Mouse (Mus musculus): ENCODE measurements around the gene Nt5c3. TPM values are rescaled to one million over a fixed set of nuclear protein-coding genes. Genes with fewer than 3 reads are reported as not detected.
"Not testable (repeated sequence)": the region's sequence is repeated elsewhere in the genome, so short reads cannot be mapped to it uniquely, and the experiment has no call there.

The Nt5c3 gene
- polyA plus RNA-seq, 1 experiment from 2014 or later: 57.7 TPM

DNA sequence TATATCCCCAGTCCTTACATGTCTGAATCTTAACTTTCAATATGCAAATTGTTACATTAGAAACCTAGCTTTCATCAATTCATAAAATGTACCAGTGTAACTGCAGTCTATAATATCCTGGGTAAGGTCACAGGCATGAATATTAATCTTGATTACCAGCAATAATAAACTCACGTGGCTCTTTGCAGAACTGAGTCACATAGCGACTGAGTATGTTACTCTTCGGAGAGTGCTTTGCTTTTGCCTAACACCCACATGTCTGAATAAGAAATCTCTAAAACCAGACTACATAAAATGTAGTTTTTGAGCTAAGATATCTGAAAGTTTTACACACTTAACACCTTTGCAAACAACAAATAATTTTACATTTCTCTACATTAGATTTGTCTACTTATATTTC lies 22.4 kb downstream of the Nt5c3 start:
- Histone ChIP-seq H3K36me3 (replicated peaks) (no peaks in the 10 kb centered on the region), H3K4me1 (peaks cover 11% of the 10 kb centered on the region), H3K9me3 (no peaks in the 10 kb centered on the region), H3K27me3 (ENCODE audit: poor library complexity, severe bottlenecking) (no peaks in the 10 kb centered on the region), H3K27ac (no peak overlapping the region), H3K4me3 (no peak overlapping the region)
- 74% methylated on average over 3 of the region's 3 CpGs for WGBS
- no peak for DNase-seq (ENCODE audit: extremely low spot score, low spot score)

DNA sequence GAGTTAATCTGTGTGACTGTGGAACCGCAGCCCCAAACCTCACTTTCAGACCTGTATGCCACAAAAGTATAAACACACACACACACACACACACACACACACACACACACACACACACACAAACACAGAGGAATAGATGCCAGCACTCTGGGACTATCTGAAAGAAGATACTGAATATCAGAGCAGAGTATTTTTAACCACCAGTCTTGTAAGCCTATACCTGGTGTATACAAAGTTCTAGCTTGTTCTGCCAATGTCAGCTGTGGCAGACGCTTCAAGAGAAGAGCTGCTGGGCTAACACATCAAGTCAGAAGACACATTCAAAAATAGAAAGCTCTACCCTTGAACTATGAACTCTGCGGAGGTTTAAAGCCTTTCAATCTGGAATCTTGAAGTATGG lies 24.1 kb downstream of the Nt5c3 start:
- no peaks in the 10 kb centered on the region for H3K36me3 ChIP-seq (replicated peaks)
- no peaks in the 10 kb centered on the region for H3K9me3 ChIP-seq
- WGBS: 94% methylated on average over 3 of the region's 3 CpGs
- H3K4me1 ChIP-seq: peaks cover 11% of the 10 kb centered on the region
- H3K4me3 ChIP-seq: no peak overlapping the region
- DNase-seq (ENCODE audit: extremely low spot score, low spot score): no peak
- no peak overlapping the region for H3K27ac ChIP-seq
- no peaks in the 10 kb centered on the region for H3K27me3 ChIP-seq (ENCODE audit: poor library complexity, severe bottlenecking)

DNA sequence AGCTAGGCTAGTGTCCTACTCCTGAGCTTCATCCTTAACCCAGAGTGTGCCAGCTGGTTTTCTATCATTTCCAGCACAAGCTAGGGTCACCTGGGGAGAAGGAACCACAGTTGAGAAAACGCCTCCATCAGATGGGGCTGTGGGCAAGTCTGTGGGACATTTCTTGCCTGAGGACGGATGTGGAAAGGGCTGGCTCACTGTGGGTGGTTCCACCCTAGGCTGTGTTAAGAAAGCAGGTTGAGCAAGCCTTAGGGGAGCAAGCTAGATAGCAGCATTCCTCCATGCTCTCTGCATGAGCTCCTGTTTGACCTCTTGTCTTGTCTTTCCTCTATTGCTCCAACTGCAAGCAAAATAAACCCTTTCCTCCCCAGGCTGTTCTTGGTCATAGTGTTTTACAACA lies 33.0 kb downstream of the Nt5c3 start:
- H3K4me1 ChIP-seq: no peaks in the 10 kb centered on the region
- WGBS: 89% methylated on average over 2 of the region's 2 CpGs
- H3K4me3 ChIP-seq: no peak overlapping the region
- no peak overlapping the region for H3K27ac ChIP-seq
- no peak for DNase-seq (ENCODE audit: extremely low spot score, low spot score)
- peaks cover 53% of the 10 kb centered on the region for H3K36me3 ChIP-seq (replicated peaks)
- H3K27me3 ChIP-seq (ENCODE audit: poor library complexity, severe bottlenecking): no peaks in the 10 kb centered on the region
- H3K9me3 ChIP-seq: no peaks in the 10 kb centered on the region

DNA sequence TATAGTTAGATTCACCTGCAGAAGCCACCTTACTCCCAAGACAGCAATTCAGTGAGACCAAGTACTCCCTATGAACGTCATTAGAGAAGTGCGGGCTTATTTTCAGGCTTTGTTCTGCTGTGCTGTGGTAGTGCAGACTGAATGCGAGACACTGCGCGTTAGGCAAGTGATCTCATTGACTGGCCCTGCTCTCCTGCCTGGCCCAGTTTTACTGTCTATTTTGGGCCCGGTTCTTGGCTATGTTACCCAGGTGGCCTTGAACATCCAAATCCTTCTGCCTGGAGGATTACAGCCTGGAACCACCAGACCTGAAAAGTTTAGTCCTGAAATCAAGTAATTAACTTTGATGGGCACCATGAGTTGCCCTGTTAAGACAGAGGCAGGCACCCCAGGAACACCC lies 35.2 kb downstream of the Nt5c3 start:
- 89% methylated on average over 6 of the region's 6 CpGs for WGBS
- Histone ChIP-seq H3K27me3 (ENCODE audit: poor library complexity, severe bottlenecking) (no peaks in the 10 kb centered on the region), H3K9me3 (no peaks in the 10 kb centered on the region), H3K36me3 (replicated peaks) (peaks cover 67% of the 10 kb centered on the region), H3K4me3 (no peak overlapping the region), H3K4me1 (no peaks in the 10 kb centered on the region), H3K27ac (no peak overlapping the region)
- no peak for DNase-seq (ENCODE audit: extremely low spot score, low spot score)

DNA sequence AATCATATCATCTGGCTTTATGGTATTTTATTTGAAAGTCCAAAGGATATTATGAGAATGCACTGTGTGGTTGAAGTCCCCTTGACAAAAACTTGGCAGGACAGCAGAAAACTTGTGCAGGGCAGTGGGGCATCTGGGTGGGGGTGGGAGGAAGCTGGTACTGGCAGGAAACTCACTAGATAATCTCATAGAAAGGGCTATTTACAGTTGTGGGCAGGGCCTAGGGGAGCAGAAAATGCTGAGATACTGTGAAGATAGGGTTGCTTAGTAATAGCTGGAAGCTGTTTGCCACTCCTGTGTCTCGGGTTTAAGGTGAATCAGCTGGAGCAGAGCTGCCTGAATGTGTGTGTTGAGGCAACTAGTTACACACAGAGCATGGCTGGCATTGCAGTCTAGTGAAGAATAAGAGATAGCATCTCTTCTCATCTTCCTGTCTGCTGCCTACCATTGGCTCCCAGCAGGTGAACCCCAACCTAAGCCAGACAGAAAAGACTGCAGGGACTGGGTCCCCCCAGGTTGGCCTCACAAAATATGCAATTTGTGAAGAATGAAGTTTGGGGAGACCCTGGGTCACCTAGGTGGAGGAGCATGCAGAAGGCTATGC lies 44.3 kb downstream of the Nt5c3 start:
- Histone ChIP-seq H3K27me3 (ENCODE audit: poor library complexity, severe bottlenecking) (no peaks in the 10 kb centered on the region), H3K9me3 (no peaks in the 10 kb centered on the region), H3K36me3 (replicated peaks) (peaks cover 71% of the 10 kb centered on the region), H3K4me3 (no peak overlapping the region), H3K4me1 (no peaks in the 10 kb centered on the region), H3K27ac (no peak overlapping the region)
- DNase-seq (ENCODE audit: extremely low spot score, low spot score): no peak
- WGBS: 88% methylated on average over 1 of the region's 1 CpGs

DNA sequence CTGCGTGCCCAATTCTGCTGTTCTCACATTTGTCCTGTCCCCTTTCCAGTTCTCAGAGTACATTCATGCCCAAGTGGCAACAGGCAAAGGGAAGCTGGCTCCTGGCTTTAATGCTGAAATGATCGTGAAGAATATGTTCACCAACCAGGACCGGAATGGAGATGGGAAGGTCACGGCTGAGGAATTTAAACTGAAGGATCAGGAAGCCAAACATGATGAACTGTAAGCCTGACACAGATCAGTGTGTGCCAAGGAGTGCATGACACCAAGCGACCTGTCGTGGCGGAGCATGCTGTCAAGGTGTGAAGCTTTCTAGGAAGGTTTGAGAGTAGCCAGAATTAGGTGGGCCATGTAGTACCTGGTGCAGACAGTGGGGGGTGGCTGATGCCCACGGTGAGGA lies 45.7 kb downstream of the Nt5c3 start:
- no peak overlapping the region for H3K4me3 ChIP-seq
- WGBS: 94% methylated on average over 8 of the region's 8 CpGs
- H3K4me1 ChIP-seq: no peaks in the 10 kb centered on the region
- H3K27ac ChIP-seq: no peak overlapping the region
- H3K27me3 ChIP-seq (ENCODE audit: poor library complexity, severe bottlenecking): no peaks in the 10 kb centered on the region
- no peaks in the 10 kb centered on the region for H3K9me3 ChIP-seq
- DNase-seq (ENCODE audit: extremely low spot score, low spot score): no peak
- peaks cover 58% of the 10 kb centered on the region for H3K36me3 ChIP-seq (replicated peaks)

DNA sequence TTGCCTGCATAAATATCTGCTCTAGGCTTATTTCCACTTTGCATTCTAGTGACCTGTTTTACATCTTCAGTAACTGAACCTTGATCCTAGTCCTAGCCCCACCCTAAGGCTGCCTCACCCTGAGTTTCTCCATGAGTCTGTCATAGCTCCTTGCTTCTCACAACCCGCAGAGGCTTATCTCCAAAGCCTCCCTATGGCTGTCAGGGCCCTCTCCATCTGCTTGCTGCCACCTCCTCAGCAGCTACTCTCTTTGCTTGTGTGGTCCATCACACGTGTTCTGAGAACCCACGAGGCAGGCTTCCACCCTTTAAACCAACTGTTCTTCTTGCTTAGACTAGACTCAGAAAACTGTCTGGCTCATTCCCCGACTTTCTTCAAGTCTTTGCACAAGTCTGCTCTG lies 46.9 kb downstream of the Nt5c3 start:
- no peak for DNase-seq (ENCODE audit: extremely low spot score, low spot score)
- 90% methylated on average over 4 of the region's 4 CpGs for WGBS
- H3K27ac ChIP-seq: no peak overlapping the region
- H3K4me3 ChIP-seq: no peak overlapping the region
- H3K4me1 ChIP-seq: no peaks in the 10 kb centered on the region
- no peaks in the 10 kb centered on the region for H3K27me3 ChIP-seq (ENCODE audit: poor library complexity, severe bottlenecking)
- peaks cover 48% of the 10 kb centered on the region for H3K36me3 ChIP-seq (replicated peaks)
- H3K9me3 ChIP-seq: no peaks in the 10 kb centered on the region

DNA sequence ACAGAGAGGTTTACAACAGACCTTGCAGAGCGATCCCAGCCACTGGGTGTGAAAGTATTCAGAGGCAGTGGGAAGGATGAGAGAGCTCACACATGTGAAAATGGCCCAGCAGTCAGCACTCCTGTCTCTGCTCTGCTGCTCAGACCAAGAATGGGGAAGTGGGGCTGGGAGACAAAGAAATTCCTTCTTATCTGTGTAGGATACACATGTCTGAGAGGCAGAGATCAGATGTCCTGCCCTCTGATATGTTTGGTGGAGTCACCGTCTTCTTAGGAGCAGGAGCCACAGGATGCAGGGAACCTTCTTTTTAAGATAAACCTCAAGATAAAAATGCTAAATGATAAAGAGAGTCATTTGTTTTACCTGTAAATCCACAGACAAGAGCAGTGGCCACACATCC lies 53.7 kb downstream of the Nt5c3 start:
- WGBS: 84% methylated on average over 2 of the region's 2 CpGs

DNA sequence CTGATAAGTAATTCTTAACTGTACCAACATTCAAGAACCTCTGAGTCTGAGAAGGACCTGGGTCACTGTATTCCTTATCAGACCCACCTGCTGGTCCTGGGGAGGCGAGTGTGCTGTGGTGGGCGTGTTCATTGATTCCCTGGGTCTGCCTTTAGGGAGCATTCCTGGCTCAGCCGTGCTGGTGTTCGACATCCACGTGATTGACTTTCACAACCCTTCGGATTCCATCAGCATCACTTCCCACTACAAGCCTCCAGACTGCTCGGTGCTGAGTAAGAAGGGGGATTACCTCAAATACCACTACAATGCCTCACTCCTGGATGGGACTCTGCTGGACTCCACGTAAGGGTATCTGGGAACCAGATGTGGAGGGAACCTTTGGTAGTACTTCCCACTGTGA lies 55.2 kb downstream of the Nt5c3 start:
- no peaks in the 10 kb centered on the region for H3K9me3 ChIP-seq
- no peaks in the 10 kb centered on the region for H3K27me3 ChIP-seq (ENCODE audit: poor library complexity, severe bottlenecking)
- no peaks in the 10 kb centered on the region for H3K4me1 ChIP-seq
- 80% methylated on average over 8 of the region's 8 CpGs for WGBS
- H3K4me3 ChIP-seq: no peak overlapping the region
- H3K27ac ChIP-seq: no peak overlapping the region
- peaks cover 16% of the 10 kb centered on the region for H3K36me3 ChIP-seq (replicated peaks)
- DNase-seq (ENCODE audit: extremely low spot score, low spot score): no peak

More for the DNA sequence above, 53.7 kb downstream of the Nt5c3 start:
- Histone ChIP-seq H3K27me3 (ENCODE audit: poor library complexity, severe bottlenecking) (no peaks in the 10 kb centered on the region), H3K4me1 (no peaks in the 10 kb centered on the region), H3K9me3 (no peaks in the 10 kb centered on the region), H3K4me3 (no peak overlapping the region), H3K36me3 (replicated peaks) (peaks cover 16% of the 10 kb centered on the region), H3K27ac (no peak overlapping the region)
- no peak for DNase-seq (ENCODE audit: extremely low spot score, low spot score)

DNA sequence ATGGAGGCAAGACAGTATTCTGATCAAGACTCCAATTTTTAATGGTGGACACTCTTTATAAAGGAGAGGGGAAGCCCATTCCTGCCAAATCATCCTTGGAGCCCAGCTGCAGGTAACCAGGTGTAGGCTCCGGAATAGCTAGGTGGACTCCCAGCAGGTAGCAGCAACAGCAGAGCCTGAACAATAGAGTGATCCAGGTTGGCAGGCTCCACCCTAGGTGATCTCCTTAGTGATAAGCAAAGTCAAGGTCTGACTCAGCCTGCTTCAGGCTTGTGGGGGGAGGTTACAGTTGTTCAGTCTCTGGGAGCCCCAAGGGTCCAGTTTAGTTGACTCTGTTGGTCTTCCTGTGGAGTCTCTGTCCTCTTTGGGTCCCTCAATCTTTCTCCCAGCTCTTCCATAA lies 56.8 kb downstream of the Nt5c3 start:
- H3K9me3 ChIP-seq; H3K4me3 ChIP-seq; H3K27me3 ChIP-seq (ENCODE audit: poor library complexity, severe bottlenecking); H3K4me1 ChIP-seq; DNase-seq (ENCODE audit: extremely low spot score, low spot score); H3K27ac ChIP-seq: not testable (repeated sequence)
- 86% methylated on average over 1 of the region's 1 CpGs for WGBS
- H3K36me3 ChIP-seq (replicated peaks): peaks cover 20% of the 10 kb centered on the region

DNA sequence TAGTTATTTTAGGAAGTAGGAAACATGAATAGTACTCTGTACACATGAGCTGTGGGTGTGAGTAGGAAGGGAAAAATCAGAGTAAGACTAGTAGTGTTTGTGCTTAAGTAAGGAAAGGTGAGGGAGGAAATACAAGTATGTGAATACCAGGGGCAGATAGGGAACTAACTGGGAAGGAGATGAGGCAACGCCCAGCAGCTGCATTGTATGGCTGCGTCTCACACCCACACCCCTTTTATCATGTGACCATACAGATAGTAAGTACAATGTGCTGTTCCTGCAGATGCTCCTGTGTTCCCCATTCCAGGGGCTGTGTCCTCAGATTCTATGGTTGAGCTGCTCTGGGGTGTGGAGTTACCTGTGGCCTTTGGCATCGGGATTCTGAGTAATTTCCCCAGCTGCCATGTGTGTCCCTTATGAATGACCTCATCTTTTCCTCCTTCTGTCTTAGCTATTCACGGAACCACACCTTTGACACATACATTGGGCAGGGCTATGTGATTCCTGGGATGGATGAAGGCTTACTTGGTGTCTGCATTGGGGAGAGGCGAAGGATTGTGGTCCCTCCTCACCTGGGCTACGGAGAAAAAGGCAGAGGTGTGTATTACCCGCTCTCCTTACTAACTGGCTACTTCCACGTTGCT lies 63.4 kb downstream of the Nt5c3 start:
- no peak for DNase-seq (ENCODE audit: extremely low spot score, low spot score)
- no peaks in the 10 kb centered on the region for H3K27me3 ChIP-seq (ENCODE audit: poor library complexity, severe bottlenecking)
- WGBS: 94% methylated on average over 8 of the region's 8 CpGs
- peaks cover 28% of the 10 kb centered on the region for H3K36me3 ChIP-seq (replicated peaks)
- H3K4me1 ChIP-seq: no peaks in the 10 kb centered on the region
- no peak overlapping the region for H3K4me3 ChIP-seq
- no peaks in the 10 kb centered on the region for H3K9me3 ChIP-seq
- H3K27ac ChIP-seq: no peak overlapping the region

DNA sequence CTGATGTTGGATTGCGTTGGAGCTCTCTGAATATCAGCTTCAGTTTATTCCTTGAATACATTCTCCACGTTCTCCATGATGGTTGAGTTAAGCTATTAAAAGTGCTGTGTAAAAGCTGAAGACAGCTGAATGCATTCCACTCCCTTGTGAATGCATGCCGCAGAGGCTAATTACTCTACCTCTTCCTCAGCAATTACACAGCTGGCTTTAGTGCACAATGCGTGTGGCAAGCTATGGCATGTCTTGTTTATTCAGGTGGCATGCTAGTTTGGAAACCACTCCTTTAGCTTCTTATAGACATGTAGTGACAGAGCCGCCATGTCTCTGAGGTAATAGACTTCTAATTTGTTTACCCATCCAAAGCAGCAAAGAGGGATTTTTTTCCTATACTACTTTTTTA lies 67.0 kb downstream of the Nt5c3 start:
- Histone ChIP-seq H3K36me3 (replicated peaks) (peaks cover 41% of the 10 kb centered on the region), H3K9me3 (no peaks in the 10 kb centered on the region), H3K4me1 (no peaks in the 10 kb centered on the region), H3K4me3 (no peak overlapping the region), H3K27ac (no peak overlapping the region), H3K27me3 (ENCODE audit: poor library complexity, severe bottlenecking) (no peaks in the 10 kb centered on the region)
- DNase-seq (ENCODE audit: extremely low spot score, low spot score): no peak
- WGBS: 73% methylated on average over 5 of the region's 5 CpGs

DNA sequence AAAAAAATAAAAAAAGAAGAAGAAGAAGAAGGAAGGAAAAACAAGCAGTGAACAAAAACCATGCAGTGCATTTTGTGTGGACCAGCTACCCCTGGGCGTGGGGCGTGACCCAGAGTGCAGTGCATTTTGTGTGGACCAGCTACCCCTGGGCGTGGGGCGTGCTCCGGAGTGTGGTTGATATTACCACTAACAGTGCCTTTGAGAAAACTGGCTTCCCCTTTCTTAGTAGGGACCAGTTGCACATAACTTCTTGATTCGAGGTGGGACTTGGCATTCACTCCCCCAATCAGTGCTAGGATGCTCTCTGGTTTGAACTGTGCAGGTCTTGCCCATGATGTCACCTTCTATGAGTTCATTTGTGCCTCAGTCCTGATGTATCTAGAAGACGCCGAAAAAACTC lies 68.9 kb downstream of the Nt5c3 start:
- DNase-seq (ENCODE audit: extremely low spot score, low spot score): no peak
- no peaks in the 10 kb centered on the region for H3K4me1 ChIP-seq
- H3K9me3 ChIP-seq: no peaks in the 10 kb centered on the region
- peaks cover 46% of the 10 kb centered on the region for H3K36me3 ChIP-seq (replicated peaks)
- H3K4me3 ChIP-seq: no peak overlapping the region
- 96% methylated on average over 8 of the region's 8 CpGs for WGBS
- H3K27me3 ChIP-seq (ENCODE audit: poor library complexity, severe bottlenecking): no peaks in the 10 kb centered on the region
- H3K27ac ChIP-seq: no peak overlapping the region

DNA sequence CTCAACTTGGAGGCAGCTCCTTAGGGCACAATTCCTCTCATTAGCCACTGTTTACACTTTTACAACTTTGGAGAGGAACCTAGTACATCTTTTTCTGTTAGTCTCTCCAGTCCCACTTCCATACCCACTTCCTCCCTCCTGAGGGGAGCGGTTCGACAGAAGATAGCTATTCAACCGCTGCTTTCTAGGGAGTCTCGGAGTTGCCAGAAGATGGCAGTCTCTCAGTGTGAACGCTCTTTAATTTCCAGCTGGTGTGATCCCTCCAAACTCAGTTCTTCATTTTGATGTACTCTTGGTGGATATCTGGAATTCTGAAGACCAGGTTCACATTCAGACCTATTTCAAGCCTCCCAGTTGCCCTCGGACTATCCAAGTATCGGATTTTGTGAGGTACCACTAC lies 73.4 kb downstream of the Nt5c3 start:
- no peak for DNase-seq (ENCODE audit: extremely low spot score, low spot score)
- no peaks in the 10 kb centered on the region for H3K27me3 ChIP-seq (ENCODE audit: poor library complexity, severe bottlenecking)
- H3K9me3 ChIP-seq: no peaks in the 10 kb centered on the region
- H3K4me1 ChIP-seq: 0 out of 2 replicates have a peak, but pooled peaks cover 3% of the 10 kb centered on the region
- peaks cover 35% of the 10 kb centered on the region for H3K36me3 ChIP-seq (replicated peaks)
- 75% methylated on average over 7 of the region's 7 CpGs for WGBS
- H3K27ac ChIP-seq: no peak overlapping the region
- H3K4me3 ChIP-seq: no peak overlapping the region

Measured in forebrain, embryonic 10.5 days (tissue).